Mouse (Mus musculus): ENCODE results near the gene Pick1. TPM values are rescaled to one million over a fixed set of nuclear protein-coding genes. Genes with fewer than 3 reads are reported as not detected.

The Pick1 gene
- total RNA-seq, 2 experiments from 2014 or later: 46.1 to 49.7 TPM

GRCm38 (mm10) chr15:79262786-79263309 is 33.9 kb downstream of the Pick1 start:
- TF ChIP-seq CTCF (conservative IDR thresholded peaks at IDR 0.05): no peak
- Histone ChIP-seq H3K4me3 (no peak overlapping the region), H3K27ac (no peak overlapping the region)
- DNase-seq (ENCODE audit: low spot score in 2 of 2): no peak

- Histone ChIP-seq H3K27ac (no peak overlapping the region), H3K4me3 (no peak overlapping the region)
- DNase-seq (ENCODE audit: low spot score in 2 of 2): no peak
- TF ChIP-seq CTCF (conservative IDR thresholded peaks at IDR 0.05): no peak
These were observed 34.8 kb downstream of the Pick1 start for GRCm38 (mm10) chr15:79263726-79264125.

GRCm38 (mm10) chr15:79265384-79265783 is 36.4 kb downstream of the Pick1 start:
- Histone ChIP-seq H3K4me3 (no peak overlapping the region), H3K27ac (no peak overlapping the region)
- no peak for DNase-seq (ENCODE audit: low spot score in 2 of 2)
- no peak for TF ChIP-seq CTCF (conservative IDR thresholded peaks at IDR 0.05)

GRCm38 (mm10) chr15:79268521-79268920 is 39.5 kb downstream of the Pick1 start:
- Histone ChIP-seq H3K27ac (no peak overlapping the region), H3K4me3 (no peak overlapping the region)
- no peak for TF ChIP-seq CTCF (conservative IDR thresholded peaks at IDR 0.05)
- no peak for DNase-seq (ENCODE audit: low spot score in 2 of 2)

- Histone ChIP-seq H3K4me3 (peak overlapping the region; percentile 55), H3K27ac (no peak overlapping the region)
- peak; percentile 15 for TF ChIP-seq CTCF (conservative IDR thresholded peaks at IDR 0.05)
- DNase-seq (ENCODE audit: low spot score in 2 of 2): peak in 1 of 2 experiments; percentile 53
These were observed 41.5 kb downstream of the Pick1 start for GRCm38 (mm10) chr15:79270317-79271123.

- Histone ChIP-seq H3K4me3 (peak overlapping the region; percentile 55), H3K27ac (no peak overlapping the region)
- peak; percentile 84 for TF ChIP-seq CTCF (conservative IDR thresholded peaks at IDR 0.05)
- peak in 1 of 2 experiments; percentile 51 for DNase-seq (ENCODE audit: low spot score in 2 of 2)
These were observed 42.3 kb downstream of the Pick1 start for GRCm38 (mm10) chr15:79271124-79271746.

- no peak for DNase-seq (ENCODE audit: low spot score in 2 of 2)
- no peak for TF ChIP-seq CTCF (conservative IDR thresholded peaks at IDR 0.05)
- Histone ChIP-seq H3K27ac (no peak overlapping the region), H3K4me3 (no peak overlapping the region)
These were observed 44.0 kb downstream of the Pick1 start for GRCm38 (mm10) chr15:79273020-79273419.

- TF ChIP-seq CTCF (conservative IDR thresholded peaks at IDR 0.05): no peak
- H3K27ac ChIP-seq: no peak overlapping the region
- H3K4me3 ChIP-seq: no peak overlapping the region
- DNase-seq (ENCODE audit: low spot score in 2 of 2): no peak
These were observed 48.8 kb downstream of the Pick1 start for GRCm38 (mm10) chr15:79277728-79278127.

- TF ChIP-seq CTCF (conservative IDR thresholded peaks at IDR 0.05): peak; percentile 69
- Histone ChIP-seq H3K27ac (no peak overlapping the region), H3K4me3 (no peak overlapping the region)
- DNase-seq (ENCODE audit: low spot score in 2 of 2): no peak
These were observed 51.2 kb downstream of the Pick1 start for GRCm38 (mm10) chr15:79280209-79280608.

GRCm38 (mm10) chr15:79280850-79281249 is 51.9 kb downstream of the Pick1 start:
- no peak for DNase-seq (ENCODE audit: low spot score in 2 of 2)
- TF ChIP-seq CTCF (conservative IDR thresholded peaks at IDR 0.05): no peak
- no peak overlapping the region for H3K4me3 ChIP-seq
- H3K27ac ChIP-seq: no peak overlapping the region

- Histone ChIP-seq H3K27ac (no peak overlapping the region), H3K4me3 (no peak overlapping the region)
- no peak for DNase-seq (ENCODE audit: low spot score in 2 of 2)
- TF ChIP-seq CTCF (conservative IDR thresholded peaks at IDR 0.05): no peak
These were observed 52.4 kb downstream of the Pick1 start for GRCm38 (mm10) chr15:79281389-79281788.

- Histone ChIP-seq H3K27ac (no peak overlapping the region), H3K4me3 (no peak overlapping the region)
- DNase-seq (ENCODE audit: low spot score in 2 of 2): no peak
- TF ChIP-seq CTCF (conservative IDR thresholded peaks at IDR 0.05): no peak
These were observed 53.5 kb downstream of the Pick1 start for GRCm38 (mm10) chr15:79282434-79282833.

- no peak overlapping the region for H3K27ac ChIP-seq
- no peak for TF ChIP-seq CTCF (conservative IDR thresholded peaks at IDR 0.05)
- no peak for DNase-seq (ENCODE audit: low spot score in 2 of 2)
- H3K4me3 ChIP-seq: no peak overlapping the region
These were observed 54.4 kb downstream of the Pick1 start for GRCm38 (mm10) chr15:79283371-79283770.

Measured in layer of hippocampus, adult 2 months (tissue).